Mouse (Mus musculus) gastrocnemius, postnatal 10 days (tissue): ENCODE data around the gene Abcc8. TPM values are rescaled to one million over a fixed set of nuclear protein-coding genes. Genes with fewer than 3 reads are reported as not detected.
"Not testable (repeated sequence)": the region's sequence is repeated elsewhere in the genome, so short reads cannot be mapped to it uniquely, and the experiment has no call there.

Experiments used
- DNase-seq: peaks from one replicate; pipeline ENCODE4 v3.0.0; 2021; ENCODE audit warnings: mixed read lengths
- long read RNA-seq, 2 experiments: library from polyadenylated mRNA; stranded (forward); transcript quantifications; one replicate each; pipeline ENCODE4 v2.0.0; 2021
- total RNA-seq, 2 experiments: library from RNA; stranded (reverse); gene quantifications; 2 replicates each; pipeline ENCODE4 v1.2.3; 2021

The Abcc8 gene
- 1 to 10 TPM; 2.5 to 2.8 TPM for total RNA-seq
- long read RNA-seq, experiment 1: 0 reads
- long read RNA-seq, experiment 2, partial matches to known transcripts: 1 of 9 reads
- long read RNA-seq, experiment 2, other reads (novel, unspliced or antisense): 8 of 9 reads

DNA sequence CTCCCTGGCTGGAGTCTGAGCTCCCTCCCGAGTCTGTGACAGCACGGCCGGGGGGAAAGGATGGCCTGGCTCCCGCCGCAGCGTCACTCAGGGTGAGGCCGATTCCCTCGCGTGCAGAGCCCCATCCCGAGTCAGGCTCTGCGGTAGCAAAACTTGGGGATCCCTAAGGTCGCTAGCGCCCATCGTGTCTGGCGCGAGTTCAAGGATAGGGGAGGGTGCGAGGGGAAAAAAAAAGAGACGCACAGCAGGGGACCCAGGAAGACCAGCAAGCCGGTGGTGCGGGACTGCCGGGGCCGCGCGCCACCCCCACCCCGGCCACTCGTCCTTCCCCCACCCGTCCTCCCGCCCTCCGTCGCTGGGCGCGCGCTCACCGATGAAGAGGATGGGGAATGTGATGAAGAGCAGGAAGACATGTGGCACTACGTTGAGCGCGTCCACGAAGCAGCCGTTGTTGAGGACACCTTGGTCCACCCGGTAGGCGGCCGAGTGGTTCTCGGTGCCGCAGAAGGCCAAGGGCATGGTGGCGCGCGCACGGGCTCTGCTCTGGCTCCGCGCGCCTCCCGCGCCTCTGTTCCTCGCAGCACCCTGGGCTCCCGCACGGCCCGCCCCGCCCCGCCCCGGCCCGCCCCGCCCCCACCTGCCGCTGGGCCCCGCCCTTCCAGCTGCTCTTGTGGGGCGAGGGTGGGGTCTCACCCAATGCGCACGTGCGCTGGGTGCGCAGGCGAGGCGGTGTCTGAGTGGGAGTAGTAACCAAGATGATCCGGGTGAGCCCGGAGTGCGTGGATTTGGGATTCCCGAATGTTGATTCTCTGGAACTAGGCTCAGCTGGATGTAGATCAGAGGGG is at the start of gene Abcc8:
Gene Abcc8, minus strand, starts transcription at position 603 of the 845 bp plus-strand sequence.
- no peak for DNase-seq

DNA sequence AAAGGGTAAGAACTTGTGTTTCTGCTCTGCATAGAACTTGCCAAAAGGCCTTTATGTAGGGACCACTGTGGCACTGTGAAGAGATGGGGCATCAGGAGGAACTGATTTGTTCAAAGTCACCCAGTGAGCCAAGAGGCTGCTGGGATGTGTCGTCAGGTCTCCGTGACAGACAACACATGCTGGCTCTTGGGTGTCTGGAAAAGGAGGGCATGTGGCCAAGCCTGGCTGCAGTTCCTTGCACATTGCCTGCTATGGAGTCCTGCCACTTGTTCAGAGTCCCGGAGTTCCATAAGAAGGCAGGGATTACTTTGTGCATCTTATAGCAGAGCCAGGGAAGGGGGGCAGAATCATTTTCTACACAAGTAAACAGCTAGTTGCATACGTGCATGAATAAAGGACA is 47.1 kb upstream of the Abcc8 start:
- peak; percentile 63 for DNase-seq

DNA sequence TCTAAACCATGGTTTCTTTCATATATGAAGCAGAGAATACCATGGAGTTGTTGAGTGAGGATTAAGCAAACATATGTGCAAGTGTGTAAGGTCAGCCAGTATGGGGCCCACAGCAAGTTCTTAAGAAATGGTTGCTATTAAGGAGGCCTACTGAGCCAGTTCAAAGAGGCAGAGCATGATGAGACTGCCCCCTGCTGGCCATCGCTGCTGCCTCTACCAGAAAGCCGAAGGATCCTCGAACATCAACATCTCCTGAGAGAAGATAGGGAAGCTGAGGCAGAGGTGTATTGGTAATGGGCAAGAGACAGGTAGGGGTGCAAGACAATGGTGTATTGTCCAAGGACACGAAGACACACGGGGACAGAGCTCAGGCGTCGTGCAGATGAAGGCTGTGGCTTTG is 46.4 kb upstream of the Abcc8 start:
- peak; percentile 68 for DNase-seq

DNA sequence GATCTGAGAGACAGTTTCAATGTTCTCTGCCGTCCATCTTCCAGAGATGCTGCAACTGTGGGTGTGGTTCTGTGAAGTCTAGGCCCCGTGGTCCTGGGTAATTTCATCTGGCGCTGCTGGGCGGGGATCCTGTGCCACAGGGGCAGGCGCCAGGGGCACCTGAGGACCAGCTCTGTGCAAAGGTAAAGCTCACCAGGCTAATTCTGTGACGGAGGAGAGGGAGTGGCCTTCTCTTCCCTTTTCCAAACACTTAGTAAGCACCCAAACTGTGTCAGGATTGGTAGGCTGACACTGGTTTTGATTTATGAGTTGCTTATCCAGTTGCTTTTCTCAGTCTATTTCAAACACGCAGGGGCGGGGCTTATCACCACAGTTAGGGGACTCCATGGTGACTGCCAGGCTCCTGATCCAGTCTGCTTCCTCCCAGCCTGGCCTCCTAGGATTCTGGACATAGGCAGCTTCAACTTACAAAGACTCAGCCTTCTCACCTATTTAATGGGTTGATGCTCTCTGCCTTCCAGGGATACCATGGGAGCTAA is 40.8 kb upstream of the Abcc8 start:
- no peak for DNase-seq

DNA sequence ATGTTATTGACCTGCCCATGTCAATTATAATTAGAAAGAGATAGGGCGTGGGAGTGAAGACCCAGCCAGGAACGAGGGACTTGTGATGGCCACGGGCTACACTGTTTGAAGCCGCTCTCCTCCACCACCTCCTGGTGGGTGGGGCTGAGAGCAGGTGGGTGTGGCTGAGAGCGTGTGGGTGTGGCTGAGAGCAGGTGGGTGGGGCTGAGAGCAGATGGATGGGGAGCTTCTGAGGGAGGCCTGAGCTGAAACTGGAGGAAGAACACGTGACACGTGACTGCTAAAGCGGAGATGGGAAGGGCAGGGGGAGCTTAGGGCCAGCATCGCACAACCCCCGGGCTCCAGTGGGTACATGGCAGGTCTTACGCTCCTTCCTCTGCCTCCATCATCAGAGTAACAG is 38.6 kb upstream of the Abcc8 start:
- DNase-seq: no peak

DNA sequence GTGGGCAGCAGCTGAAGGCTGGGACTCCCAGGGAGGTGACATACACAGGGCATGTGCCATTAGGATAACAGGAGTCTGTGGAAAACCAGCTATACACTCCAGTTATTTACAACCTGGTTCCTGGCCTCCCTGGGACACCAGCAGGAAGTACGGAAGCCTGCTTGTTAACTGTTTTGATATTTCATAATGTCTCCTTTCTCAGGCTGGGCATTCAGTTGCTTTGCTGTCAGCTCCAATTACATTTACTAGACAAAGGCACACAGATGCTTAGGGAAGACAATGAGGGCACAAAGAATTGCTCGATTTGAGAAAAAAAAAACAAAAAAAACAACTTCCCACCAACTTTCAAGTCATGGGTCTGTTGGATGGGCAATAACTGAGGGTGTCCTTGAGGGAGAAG is 36.6 kb upstream of the Abcc8 start:
- no peak for DNase-seq

DNA sequence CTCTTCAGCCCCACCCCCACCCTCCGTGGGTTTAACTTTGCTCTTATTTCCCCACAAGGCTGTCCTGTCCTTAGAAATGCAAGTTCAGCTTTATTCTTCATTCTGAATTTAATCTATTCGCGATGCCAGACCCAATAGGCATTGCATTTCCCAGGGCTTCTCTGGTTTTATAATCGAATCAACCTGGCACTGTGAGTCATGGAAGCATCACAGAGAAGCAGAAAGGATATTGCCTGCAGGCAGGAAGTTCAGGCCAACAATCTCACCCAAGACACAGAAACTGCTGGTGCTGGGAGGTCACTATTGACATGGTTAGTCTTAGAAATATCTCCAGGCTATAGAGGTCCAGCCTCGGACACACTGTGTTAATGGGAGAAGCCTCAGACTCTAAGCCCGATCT is 30.4 kb upstream of the Abcc8 start:
- no peak for DNase-seq

DNA sequence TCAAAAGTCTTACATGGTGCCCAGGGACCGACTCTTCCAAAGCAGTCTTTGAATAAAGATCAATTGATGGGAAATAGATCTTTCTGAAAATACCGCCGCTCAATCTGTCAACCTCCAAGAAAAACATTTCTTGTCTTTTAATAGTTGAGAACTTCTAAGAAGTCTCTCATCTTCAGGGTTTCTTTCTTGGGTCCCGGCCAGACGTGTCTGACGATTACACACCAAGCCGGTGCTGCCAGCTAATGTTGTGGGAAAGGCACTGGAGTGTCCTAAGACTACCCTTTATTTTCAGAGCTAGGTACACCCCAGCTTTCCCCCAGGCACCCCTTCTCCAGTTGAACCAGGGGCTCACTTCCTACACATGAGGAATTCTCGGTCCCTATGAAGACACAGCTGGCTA is 28.3 kb upstream of the Abcc8 start:
- no peak for DNase-seq

DNA sequence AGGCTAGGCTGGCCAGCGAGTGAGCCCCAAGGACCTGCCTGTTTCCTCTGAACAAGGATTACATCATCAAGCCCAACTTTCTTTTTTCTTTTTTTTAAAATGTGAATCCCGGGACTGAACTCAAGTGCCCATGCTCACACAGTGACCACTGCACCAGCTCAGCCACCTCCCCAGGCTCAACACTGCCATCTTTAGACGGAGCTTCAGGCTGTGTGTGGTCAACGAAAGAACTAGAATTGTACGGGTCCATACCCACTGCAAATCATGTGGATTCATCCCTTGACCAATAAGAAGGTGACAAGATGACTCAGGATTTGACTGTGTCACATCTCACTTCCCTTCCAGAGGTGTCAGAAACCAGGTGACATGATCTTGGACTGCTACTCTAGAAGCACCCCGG is 24.9 kb upstream of the Abcc8 start:
- no peak for DNase-seq

DNA sequence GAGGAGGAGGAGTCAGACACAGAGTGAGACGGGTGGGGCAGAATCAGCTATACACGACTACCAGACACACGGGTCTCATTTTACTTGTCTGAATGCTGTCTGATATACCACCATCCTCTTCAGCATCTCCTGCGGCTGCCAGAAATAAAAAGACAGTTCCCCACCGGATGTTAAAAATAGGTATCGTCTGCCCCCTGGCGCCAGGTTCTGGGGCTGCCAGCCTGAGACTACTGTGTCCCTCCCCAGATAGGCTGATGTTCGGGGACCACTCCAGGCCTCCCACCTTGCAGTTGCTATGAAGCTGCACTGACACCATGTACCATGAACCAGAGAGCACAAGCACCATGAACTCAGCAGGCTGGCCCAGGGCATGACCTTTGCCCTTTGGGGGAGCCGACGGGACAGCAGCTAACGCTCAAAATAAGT is 24.2 kb upstream of the Abcc8 start:
- DNase-seq: peak; percentile 47

DNA sequence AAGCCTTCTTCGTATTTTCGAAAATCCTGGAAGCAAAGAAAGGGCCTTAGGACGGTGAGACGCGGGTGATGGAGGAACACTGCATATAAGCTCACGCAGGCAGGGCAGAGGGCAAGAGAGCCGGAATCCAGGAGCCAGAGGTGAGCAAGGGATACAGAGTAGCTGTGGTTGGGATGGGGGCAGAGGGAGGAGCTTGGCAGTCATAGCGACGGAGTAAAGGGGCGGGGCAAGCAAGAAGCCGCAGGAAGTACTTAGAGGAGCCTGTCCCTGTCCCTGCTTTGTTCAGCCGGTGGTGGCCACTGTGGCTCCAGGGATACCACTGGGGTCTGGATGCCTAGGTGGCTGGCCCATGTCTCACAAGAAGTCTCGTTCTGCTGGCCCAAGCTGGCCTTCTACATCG is 21.8 kb upstream of the Abcc8 start:
- no peak for DNase-seq

DNA sequence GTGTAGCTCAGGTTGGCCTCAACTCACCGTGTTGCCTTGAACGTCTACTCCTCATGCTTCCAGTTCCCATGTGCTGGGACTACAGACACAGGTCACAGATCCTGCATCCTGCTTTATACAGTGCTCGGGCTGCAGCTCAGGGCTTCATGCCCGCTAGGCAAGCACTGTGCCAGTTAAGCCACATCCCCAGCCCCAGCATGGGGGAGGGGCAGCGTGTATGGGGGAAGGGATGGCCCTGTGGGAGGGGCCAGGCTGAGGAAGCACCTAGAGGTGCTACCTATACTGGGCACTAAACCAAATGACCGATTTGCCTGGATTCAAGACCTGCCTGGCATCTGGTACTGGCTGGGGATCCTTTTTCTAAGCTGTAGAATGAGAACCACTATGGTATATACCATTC is 20.2 kb upstream of the Abcc8 start:
- DNase-seq: no peak

DNA sequence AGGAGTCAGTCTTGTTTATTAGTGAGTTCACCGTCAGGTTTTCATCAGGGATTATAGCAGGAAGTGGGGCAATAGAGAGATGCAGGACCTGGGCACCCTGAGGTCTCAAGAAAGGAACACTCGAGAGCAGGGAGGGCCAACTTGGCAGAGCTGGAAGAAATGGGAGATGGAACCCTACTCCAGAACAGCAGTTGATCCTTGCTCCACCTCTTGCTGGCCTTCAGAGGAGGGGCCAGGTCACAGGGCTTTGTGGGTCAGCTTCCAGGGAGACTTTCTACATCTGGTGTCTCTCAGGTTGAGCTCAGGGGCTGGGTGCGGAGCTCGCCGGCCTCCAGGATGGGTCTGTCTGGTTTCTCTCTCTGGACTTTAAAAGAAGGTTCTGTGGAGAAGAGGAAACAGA is 15.5 kb upstream of the Abcc8 start:
- no peak for DNase-seq

DNA sequence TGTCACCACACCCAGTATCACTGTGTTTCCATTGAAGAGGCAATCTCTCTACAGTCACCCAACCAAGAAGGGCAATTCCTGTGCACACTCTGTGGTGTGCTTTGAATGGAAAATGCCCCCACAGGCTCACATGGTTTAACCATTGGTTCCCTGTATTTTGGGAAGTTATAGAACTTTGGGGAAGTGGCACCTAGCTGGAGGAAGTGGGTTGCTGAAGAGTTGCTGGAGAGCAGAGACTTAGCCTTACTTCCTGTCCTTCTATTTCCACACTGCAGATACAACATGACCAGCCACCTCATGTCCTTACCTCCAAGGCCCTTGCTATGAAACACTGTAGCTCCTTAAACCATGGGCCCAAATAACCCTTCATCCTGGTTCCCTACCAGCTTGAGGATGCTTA is 4.4 kb upstream of the Abcc8 start:
- no peak for DNase-seq

DNA sequence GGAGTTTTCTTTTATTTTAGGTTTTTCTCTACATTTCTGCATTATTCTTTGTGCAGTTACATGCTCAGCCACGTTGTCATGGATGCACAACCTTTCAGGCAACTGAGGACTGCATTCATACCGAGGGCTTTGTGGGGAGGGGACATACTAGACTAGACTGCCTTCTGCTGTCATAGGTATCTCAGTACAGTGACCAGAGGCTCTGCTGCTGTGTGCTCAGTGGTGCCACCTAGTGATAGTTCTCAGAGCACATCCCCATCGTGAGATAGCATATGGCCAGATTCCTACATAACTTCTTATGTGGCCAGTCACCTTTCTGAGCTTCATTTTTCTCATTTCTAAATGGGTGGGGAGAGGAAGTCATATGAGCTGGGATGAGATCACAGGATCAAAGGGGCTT is 1.8 kb upstream of the Abcc8 start:
- peak; percentile 50 for DNase-seq

DNA sequence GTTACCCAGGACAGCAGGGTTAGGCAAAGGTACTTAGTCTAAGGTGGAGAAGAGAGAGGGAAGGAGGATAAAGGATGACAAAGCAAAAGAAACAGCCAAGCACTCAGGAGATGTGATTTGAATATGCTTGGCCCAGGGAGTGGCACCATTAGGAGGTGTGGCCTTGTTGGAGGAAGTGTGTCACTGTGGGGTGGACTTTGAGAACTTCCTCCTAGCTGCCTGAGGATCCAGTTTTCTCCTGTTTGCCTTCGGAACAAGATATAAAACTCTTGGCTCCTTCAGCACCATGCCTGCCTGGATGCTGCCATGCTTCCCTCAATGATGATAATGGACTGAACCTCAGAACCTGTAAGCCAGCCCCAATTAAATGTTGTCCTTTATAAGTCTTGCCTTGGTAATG is 10.9 kb downstream of the Abcc8 start:
- DNase-seq: not testable (repeated sequence)

DNA sequence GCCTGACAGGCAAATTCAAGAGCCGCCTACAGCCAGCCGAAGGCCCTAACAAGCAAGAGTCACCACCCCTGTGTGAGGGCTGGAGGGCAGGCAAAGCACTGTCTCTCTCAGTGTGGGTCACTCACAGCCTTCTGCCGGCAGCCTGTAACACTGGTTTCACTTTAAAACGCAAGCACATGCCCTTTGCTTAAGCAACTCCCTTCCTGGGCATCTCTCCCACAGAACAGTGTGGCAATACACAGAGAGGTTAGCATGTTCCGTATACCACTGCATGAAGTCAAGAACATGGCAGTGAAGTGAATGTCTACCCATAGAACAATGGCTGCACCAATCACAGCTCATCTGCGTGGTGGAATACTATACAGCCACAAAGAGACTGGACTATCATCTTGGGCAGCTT is 11.4 kb downstream of the Abcc8 start:
- no peak for DNase-seq

DNA sequence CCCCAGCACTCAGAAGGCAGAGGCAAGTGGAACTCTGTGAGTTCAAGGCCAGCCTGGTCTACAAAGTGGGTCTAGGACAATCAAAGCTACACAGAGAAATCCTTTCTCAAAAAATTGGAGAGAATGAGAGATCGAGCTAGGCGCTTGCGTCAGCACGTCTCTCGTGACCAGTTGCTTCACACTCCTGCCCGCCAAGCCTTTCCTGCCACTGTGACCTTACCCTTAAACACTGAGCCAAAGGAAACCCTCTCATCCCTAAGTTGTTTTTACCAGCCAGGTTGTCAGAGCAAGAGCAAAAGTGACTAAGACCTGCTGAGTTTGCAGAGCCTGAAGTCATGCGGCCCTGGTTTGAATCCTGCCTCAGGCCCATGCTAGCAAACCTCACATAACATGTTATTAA is 11.9 kb downstream of the Abcc8 start:
- DNase-seq: no peak

DNA sequence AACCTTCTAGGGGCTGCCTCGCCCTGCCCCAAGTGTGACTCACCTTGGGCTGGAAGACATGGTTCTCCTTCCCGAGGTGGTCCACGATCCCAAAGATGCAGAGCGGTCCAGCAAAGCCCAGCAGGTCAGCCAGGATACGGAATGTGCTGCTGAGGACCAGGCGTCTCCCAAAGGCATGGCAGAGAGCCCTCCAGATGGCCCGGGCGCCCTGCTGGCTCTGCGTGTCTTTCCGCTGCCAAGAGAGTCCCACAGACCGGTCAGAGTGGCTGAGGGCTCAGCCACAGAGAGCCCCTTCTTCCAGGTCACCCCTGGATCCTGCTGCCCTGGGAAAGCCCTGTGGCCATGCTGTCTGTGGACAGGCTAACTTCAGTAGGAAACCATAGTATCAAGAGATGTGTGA is 14.0 kb downstream of the Abcc8 start:
- no peak for DNase-seq

DNA sequence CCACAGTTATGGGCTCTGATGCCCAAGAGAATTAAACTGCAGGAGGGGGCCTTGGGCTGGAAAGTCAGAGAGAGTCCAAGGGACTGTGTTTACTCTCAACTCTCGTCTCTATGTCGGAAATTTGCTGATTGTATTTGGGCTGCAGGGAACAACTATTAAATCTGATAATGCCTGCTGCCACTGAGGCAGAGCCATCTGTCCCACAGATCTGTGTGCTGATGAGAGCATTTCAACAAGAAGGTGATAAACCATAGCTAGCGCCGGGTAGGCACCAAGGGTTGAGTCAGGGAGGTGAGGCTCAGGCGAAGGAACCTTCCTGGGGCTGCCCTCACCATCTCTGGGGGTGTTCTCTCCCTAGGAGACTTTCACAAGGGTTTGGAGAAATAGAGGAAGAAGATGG is 17.1 kb downstream of the Abcc8 start:
- DNase-seq: no peak

DNA sequence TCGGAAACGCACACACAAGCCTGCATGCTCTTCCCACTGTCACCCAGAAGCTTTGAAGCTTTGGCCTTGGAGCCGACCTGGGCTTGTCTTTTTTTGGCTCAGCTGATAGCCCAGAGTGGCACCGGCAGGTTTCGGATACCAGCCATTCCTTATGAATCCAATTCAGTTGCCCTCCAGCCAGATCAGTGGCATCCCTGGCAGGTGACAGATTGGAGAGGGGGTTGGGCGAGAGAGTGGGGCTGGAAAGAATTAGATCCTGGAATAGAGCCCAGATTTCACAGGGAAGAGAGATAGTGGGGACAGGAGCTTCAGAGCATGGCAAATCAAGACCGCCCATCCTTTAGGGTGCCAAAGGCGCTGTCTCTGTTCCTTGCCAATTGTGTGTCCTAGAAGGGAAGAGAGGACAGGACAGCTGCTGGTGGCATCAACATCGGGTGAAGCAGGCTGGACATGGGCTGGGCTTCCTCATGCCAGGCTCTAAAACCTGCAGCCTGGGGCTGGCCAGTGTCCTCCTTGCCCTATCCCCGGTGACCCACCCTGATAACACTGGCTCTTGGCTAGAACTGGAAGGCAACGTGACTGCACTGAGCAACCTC is 17.6 kb downstream of the Abcc8 start:
- peak; percentile 21 for DNase-seq

DNA sequence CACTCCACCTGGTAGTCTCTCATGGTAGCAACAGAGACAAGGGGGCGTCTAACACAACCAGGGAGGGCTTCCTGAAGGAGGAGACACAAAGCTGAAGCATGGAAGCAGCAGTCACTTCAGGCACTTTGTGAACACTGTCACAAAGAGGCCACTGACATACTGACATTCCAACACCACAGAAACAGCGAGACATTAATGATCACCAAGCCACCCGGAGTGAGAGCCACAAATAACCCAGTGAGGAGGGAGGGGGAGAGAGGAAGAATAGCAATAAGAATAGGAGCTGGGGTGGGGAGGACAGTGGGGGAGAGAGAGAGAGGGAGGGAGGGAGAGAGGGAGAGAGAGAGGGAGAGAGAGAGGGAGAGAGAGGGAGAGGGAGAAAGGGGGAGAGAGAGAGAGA is 18.2 kb downstream of the Abcc8 start:
- no peak for DNase-seq

DNA sequence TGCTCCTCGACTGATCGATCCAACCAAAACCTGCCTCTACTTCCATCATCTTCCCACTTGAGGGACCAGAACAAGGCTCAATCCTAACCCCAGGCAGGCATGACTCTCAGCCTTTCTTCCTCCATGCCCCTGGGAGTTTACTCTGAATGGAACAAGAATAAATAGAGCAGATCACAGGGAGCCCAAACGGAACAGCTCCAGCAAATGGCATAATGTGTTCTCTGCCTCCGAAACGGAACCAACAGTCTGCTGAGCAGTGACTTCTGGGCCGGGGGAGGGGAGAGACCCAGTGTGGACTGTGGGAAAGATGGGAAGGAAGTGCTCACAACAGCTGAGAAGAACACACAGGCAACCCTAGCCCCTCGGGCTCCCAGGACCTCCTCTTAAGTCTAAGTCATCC is 22.1 kb downstream of the Abcc8 start:
- no peak for DNase-seq
